Mouse (Mus musculus): ENCODE results near the gene 1700122O11Rik. TPM values are rescaled to one million over a fixed set of nuclear protein-coding genes. Genes with fewer than 3 reads are reported as not detected.

Gene 1700122O11Rik
- total RNA-seq (2023), result not detected

DNA sequence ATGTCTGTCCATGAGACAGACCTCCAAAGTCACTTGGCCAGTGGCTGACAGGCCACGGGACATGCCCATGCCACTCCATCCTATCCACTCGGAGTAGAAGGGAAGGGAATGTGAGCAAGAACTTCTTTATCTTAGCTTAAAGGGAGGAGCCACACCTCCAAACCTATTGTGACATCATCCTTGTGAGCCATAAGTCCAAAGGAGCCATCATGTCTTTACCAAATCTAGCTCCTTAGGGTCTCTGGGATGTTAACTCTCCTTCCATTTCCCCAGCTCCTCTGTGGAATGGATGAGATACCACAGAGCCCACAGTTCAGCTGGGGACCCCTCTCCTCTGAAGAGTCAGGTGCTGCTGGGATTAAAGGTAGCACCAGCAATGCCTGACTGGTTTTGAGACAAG is at the start of gene 1700122O11Rik:
1700122O11Rik (minus strand) TSS at position 101 of the 400 bp plus-strand sequence.

Other genes starting within 250 kb of the 1700122O11Rik start
- gene Mdfi, start 203.6 kb downstream of the 1700122O11Rik start, total RNA-seq (2023), result 1.1 TPM
- gene Foxp4, start 113.6 kb downstream of the 1700122O11Rik start, total RNA-seq (2023), result 75.2 TPM
- gene 1700067P10Rik, start 51.0 kb upstream of the 1700122O11Rik start, total RNA-seq (2023), result not detected
- gene 9830107B12Rik, start 108.0 kb upstream of the 1700122O11Rik start, total RNA-seq (2023), result not detected
- 0.73 TPM for gene A530064D06Rik, start 129.0 kb upstream of the 1700122O11Rik start, total RNA-seq (2023)
- 1.5 TPM for gene Trem1, start 194.5 kb upstream of the 1700122O11Rik start, total RNA-seq (2023)
- gene Trem3, start 209.5 kb upstream of the 1700122O11Rik start, total RNA-seq (2023), result not detected
- gene Treml4, start 226.0 kb upstream of the 1700122O11Rik start, total RNA-seq (2023), result 4.2 TPM